Mouse (Mus musculus) layer of hippocampus, adult 8-10 months (tissue): ENCODE results near the gene Chchd5. TPM values are rescaled to one million over a fixed set of nuclear protein-coding genes. Genes with fewer than 3 reads are reported as not detected.

ENCODE experiments used
- DNase-seq, 2 experiments: peaks; one replicate each; pipeline ENCODE4 v3.0.0; 2022; ENCODE audit warnings: low spot score in 2 of 2
- total RNA-seq, 4 experiments: library from RNA; stranded (reverse); gene quantifications; 2 replicates each; pipeline ENCODE4 v1.2.4; 2022

Gene Chchd5
- total RNA-seq, 4 experiments from 2014 or later, result 11.8 to 14.3 (median 12.4) TPM

DNA sequence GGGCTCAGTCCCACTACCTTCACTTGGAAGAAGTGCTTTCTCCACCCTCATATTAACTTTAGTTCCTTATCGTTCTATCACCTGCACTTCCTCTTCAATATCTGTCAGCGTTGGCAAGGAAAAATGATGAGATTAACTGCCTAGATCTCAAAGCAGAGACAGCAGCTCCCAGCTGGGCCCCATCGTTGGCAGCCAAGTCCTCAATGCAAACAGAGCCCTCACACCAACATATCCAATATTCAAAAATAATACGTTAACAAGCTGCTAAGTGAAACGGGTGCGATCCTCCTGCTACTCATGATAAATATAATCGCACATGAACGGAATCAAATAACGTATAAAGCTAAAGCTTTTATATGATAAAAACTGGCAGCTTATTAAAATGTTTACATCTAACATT, 21.6 kb downstream of the Chchd5 start:
- DNase-seq, result no peak

DNA sequence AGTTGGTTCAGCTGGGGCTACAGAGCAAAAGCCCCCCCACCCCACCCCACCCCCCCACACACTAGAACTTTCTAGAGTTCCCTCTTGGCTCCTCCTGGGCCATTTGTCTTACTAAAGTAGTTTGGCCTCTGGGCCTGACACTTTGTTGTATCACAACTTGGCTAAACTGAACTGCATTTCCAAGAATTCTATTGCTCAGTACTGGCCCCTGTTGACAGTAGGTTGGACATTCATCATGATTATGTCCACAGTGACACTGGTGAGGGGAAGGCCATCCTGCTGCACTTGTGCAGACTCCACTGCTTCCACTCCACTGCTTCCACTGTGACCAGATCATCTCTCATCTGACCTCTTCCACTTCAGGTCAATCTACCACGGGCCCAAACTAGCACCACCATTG, 23.3 kb downstream of the Chchd5 start:
- DNase-seq, result no peak

DNA sequence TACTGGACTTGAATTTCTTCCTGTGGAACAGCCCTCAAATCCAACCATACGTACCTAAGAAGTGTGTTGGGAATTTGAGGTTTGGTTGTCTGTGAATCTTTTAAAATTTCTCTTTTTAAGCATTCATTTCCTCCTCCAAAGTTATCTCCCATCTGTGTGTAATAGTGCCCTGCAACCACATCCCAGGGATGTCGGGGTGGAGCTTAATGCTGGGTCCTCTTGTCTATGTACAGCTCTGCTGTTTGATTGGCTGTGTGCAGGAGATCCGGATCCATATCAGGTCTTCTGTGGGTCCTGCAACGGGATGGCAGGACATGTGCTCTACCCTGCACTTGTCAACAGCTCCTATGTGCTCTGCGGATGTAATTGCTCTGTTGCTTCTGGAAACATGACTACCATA, 35.3 kb downstream of the Chchd5 start:
- DNase-seq, result no peak

DNA sequence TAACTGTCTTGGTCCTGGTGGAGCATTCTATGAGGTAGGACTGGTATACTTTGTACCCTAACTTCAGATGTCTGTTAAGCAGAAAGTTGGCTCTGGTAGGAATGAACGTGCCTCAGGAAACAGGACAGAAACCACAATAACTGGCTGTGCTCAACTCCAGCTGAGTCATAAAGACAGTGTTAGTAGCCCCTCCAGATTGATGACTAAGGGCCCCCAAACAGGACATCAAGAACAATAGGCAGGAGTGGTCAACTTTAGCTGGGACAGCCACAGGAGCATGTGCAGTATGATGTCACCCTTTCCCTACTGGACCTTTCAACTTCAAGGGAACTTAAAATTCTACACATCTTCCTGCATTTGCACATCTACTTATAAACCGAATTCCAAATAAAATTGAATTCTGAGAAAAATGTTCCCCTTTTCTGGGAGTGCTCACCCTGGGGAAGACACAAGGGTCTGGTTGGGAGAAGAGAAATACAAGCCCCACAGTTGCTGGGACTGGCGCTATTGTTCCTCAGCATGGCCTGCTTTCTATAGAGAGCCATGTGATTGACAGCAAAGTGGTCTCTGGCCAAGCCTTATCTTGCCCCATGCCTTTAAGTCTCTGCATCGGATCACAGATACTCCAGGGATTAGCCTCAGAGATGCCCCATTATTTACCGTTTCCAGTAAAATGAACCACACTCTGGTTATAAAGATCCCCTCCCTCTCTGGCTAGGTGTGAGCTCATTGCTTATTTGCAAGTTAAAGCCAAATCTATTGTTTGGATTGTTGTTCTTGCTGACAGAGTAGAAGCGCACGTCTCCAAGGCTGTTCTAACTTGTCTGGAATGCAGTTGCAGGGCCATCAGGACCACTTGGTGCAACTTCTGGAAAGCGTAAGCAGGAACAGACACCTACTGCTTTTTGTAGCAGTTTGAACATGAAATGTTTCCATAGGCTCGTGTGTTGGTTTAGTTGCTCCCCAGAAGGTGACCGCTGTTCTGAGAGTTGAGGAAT, 37.3 kb downstream of the Chchd5 start:
- DNase-seq, result no peak

DNA sequence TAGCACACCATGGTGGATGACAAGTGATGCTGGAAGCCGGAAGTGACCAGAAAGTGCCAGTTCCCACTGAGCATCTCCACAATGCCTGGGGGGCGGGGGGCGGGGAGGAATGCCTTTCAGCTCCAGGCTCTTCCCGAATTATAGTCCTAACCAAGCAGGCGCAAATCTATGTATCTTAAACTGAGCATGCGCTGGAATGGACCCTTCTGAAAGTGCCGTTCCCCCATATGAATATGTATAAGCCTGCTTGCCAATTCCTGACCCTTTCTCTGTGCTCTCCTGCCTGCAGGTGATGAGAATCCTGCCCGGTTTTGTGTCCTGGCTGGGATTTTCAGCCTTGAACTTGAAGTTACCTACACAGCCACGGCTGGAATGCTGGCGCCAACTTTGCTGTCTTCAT, 43.9 kb downstream of the Chchd5 start:
- no peak for DNase-seq

DNA sequence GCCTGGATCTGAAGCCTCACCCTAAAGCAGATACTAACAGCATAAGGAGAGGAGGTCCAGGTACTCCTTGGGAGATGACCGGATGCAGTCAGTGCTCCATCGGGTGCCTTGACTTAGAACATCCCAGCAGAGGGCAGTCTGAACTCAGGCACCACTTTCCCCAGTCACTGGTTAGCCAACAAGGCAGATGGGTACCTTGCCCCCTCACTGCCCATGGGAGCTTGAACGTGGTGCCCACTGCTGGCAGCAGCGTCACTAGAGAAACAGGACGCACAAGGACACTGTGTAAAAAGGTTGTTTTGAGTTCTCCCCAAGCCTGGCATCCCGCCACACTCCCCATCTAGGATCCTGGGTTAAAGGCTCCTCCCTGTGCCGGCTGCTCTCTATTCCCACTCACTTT, 45.0 kb downstream of the Chchd5 start:
- DNase-seq, result peak; percentile 36 to 56

DNA sequence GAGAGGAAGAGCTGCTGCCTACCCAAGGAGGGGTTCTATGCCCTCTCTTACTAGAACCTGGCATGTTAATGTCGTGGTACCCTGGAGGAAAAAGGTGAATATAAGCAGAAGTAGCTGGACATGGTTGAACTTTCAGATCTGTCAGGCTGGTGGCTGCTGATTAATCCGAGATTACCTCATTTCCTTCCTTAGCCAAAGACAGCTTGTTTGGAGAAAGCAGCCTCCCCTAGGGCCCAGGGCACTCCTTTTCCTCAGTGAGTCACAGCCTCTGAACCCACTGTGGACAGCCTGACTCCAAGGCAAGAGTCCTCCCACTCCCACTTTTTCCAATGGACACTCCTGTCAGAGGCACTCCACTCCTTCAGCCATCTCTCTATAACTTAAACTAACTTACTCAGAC, 46.1 kb downstream of the Chchd5 start:
- no peak for DNase-seq

DNA sequence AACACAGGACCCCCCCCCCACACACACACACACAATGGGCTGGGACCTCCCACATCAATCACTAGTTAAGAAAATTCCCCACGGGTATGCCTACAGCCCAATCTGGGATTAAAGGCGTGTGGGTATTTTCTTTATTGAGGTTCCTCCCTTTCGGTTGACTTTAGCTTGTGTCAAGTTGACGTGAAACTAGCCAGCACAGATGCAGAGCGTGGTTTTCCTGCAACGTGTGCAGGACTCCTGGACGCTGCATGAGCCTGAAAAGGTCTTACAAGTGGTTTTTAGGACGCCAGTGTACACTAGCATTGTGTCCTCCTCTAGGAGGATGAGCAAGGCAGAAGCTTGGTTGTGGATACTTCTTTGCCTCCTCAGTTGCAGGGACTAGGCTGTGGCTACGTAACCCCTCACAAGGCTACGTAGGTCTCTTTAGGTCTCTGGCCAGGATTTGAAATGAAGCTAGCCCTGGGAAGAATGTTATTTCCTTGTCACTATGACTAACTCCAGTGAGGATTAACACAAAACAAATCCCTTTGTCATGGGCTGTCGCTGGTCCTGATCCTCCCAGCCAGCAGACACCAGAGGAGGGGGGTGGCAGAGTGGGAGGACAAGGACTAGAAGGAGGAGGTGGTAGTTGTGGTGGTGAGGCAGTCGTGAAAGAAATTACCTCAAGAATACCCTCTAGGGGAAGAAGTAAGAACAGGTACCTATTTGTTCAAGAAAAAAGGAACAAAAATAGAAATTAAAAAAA, 47.3 kb downstream of the Chchd5 start:
- no peak for DNase-seq

DNA sequence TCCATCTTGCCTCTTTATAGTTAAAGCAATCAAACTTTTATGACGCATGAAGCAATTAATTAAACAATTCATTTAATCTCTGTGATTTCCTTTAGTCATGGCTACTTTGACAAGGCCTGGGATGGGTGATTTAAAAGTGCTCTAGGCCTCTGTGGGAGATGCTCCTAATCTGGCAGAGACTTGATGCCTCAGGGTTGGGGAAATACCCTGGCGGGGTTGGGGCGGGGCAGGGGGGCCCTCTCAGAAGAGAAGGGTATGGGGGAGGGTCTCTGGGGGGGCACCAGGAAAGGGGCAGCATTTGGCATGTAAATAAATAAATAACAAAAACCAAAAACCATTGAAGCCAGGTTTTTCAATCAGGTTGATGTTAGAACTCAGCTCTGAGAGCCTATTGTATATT, 48.2 kb downstream of the Chchd5 start:
- no peak for DNase-seq

DNA sequence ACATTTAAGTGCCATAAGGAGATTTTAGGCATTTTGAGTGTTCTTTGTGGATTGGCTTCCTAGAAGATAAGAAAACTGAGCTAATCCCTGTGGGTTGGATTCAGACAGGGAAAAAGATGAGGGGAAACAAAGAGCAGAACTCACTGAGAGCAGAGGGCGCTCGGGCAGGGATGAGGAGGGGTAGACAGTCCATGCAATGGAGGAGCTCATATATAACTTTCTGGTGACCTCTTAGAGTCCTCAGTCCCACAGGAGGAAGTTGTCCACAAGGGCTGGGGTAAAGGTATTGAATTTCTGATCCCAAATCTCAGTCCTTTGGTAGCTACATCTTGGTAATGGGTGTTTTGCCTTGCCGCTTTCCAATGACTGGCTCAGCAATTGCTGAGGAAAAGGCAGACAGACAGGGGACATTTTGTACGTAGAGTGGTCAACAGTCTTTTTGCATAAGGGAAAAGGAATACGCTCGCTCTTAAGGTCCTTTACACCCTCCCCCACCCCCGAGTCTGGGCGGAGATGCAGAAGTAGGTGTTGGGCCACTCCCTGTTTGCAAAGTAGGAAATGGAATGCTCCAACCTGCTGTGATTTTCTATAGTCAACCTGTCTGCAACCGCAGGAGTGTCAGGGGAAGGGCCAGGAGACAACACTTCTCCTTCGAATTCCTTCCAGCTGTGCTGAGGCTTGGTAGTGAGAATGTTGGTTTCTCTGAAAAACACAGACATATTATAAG, 48.8 kb downstream of the Chchd5 start:
- DNase-seq, result no peak

DNA sequence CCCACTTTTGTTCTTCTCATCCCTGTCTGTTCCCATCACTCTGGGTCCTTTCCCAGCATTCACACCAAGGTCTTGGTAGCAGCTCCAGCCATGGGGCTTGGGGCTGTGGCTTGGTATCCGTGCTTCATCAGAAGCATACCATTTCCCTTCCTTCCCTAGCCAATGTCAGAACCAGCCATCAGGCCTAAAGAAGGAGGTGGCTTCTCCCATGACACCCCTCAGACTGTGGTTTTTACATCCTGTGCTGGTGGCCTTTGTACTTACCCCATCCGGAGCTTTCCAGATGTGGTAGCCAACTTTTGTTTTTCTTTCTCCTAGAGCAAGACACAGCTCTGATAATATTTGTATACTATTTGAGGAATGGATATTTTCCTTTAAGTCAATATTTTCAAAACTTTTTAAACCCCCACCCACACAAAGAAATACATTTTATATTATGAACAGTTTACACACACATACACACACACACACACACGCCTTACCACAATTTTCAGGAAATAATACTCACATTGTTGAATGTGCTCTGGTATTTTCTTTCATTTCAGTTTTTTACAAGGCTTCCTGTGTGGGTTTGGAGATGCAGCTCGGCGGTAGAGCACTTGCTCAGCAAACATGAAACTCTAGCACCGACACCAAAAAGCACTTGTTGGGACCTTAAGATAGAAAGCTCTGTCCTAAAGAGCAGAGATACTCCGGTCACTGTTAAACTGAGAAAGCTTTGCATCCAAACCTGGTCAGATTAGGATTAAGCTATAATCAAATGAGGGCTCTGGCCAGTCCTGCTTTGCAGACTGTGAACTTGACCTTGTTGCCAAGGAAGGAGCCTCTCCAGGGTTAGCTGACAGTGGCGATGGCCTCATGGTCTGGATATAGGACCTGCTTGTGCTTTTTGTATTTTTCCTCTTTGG, 50.7 kb downstream of the Chchd5 start:
- DNase-seq, result no peak

DNA sequence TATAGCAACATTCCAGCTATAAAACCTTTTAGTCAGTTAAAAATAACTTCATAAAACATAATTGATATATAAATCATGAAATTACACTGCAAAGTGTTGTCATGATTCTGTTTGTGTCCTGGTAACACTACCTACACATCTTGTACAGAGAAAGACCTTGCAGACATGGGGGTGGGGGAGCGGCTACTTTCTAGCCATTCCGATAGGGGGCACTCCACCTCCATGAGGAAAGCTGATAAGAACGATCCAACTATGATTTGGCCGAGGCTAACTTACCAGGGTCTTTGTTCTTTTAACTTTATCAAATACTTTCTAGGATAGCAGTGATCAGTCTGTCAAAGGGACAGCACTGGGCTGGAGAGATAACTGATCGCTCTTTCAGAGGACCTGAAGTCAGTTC, 52.0 kb downstream of the Chchd5 start:
- DNase-seq, result no peak

DNA sequence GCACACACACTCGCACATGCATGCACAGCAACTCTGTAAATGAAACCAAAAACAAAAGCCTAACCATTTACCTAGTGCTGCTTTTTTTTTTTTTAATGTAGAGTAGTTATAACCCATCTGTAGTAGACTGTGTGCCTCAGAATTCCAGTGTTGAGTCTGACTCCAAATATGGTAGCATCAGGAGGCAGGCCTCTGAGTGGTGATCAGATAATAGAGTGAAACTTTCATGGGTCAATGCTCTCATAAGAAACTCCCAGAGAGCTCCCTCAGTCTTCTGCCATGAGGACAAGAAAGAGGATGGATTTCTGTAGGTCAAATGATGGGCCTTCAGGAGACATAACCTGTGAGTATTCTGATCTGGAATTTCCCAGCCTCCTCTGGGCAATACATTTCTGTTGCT, 52.9 kb downstream of the Chchd5 start:
- DNase-seq, result no peak

DNA sequence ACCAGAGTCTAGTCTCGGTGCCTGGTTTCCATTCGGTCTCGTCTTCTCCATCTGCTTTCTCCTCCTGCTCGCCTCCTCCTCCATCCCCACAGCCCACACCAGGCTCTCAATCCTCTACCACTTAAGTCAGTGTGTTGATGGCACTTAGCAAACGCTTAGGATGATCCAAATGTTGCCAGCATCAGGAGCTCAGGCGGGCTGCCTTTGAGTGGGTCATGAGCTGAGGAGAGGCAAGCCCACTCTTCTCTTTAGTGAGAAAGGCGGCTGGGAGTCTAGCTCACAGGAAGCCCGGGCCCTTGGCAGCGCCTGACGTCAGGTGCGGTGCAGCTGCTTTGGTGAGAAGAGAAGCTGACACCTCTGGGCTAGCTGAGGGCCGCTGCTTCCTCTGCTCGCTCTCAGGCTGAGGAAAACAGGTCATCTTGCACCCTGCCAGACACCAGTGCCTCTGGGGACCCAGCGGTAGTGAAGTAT, 54.1 kb downstream of the Chchd5 start:
- peak; percentile 48 to 68 for DNase-seq

Other genes starting within 250 kb of the Chchd5 start
- 1 to 10 TPM; 4.5 to 7.4 (median 6.0) TPM for gene Zc3h8, start 185.6 kb upstream of the Chchd5 start, total RNA-seq
- gene Zc3h6, start 162.3 kb upstream of the Chchd5 start, total RNA-seq, result 10 to 100 TPM; 17.3 to 18.8 (median 17.6) TPM
- 1 to 10 TPM; 3.6 to 5.4 (median 5.0) TPM for gene Gm10762, start 162.0 kb upstream of the Chchd5 start, total RNA-seq
- under 1 TPM in 1 of 4 experiments, not detected in 3; 0.11 TPM for gene Vinac1, start 81.5 kb upstream of the Chchd5 start, total RNA-seq
- 10 to 100 TPM; 32.4 to 37.3 (median 35.4) TPM for gene Ttl, start 63.8 kb upstream of the Chchd5 start, total RNA-seq
- gene Polr1b, start 28.7 kb upstream of the Chchd5 start, total RNA-seq, result 10 to 100 TPM; 19.7 to 22.1 (median 21.2) TPM
- gene Slc20a1, start 69.1 kb downstream of the Chchd5 start, total RNA-seq, result 100 to 1,000 TPM; 143 to 159 (median 145) TPM
- gene Ckap2l, start 167.5 kb downstream of the Chchd5 start, total RNA-seq, result under 1 TPM; 0.18 to 0.54 (median 0.46) TPM
- 1 to 10 TPM in 2 of 4 experiments, under 1 TPM in 2; 0.27 to 2.0 (median 1.0) TPM for gene Il1a, start 180.3 kb downstream of the Chchd5 start, total RNA-seq
- under 1 TPM in 2 of 4 experiments, not detected in 2; 0.31 to 0.73 TPM for gene Il1b, start 241.4 kb downstream of the Chchd5 start, total RNA-seq